Comparison of ENCODE assay signal across 23 mouse cellular contexts in genomic region chr4:120325748-120326147, GRCm38 (mm10). TPM values are rescaled to one million over a fixed set of nuclear protein-coding genes. Genes with fewer than 3 reads are reported as not detected.
DNase-seq lines count a peak whose midpoint lies in the region; ATAC-seq and TF ChIP-seq lines count a peak whose summit lies in the region.
"Had no signal": no experiment of that assay in that cellular context is flagged by ENCODE, and none has a peak within 500 bp of the region (broad histone marks: within the 10 kb centered on the region; RNA-seq: fewer than 3 reads in every experiment).

No protein-coding gene starts in this region.

- no peak overlapping the region for H3K27ac ChIP-seq in forebrain, embryonic 16.5 days (ENCODE audit: low read length)
- no peak overlapping the region for H3K27ac ChIP-seq in forebrain, embryonic 13.5 days
- no peak overlapping the region for H3K27ac ChIP-seq in midbrain, embryonic 16.5 days (ENCODE audit: low read length)
- no peak overlapping the region for H3K27ac ChIP-seq in midbrain, embryonic 15.5 days
- H3K27ac ChIP-seq: embryonic facial prominence, embryonic 13.5 days; embryonic facial prominence, embryonic 15.5 days; forebrain, embryonic 10.5 days had no signal

- peak; percentile 55; the same call in 1 of the 2 replicates for ATAC-seq in forebrain, embryonic 16.5 days
- no peak for ATAC-seq in forebrain, embryonic 13.5 days
- ATAC-seq in midbrain, embryonic 16.5 days, result 0 out of 2 replicates have a peak, but pooled peaks have one; percentile 17
- ATAC-seq in midbrain, embryonic 15.5 days (replicated peaks), result no peak

- no peaks in the 10 kb centered on the region for H3K36me3 ChIP-seq in forebrain, embryonic 16.5 days (ENCODE audit: control insufficient read depth, insufficient read depth)
- H3K36me3 ChIP-seq in forebrain, embryonic 13.5 days (ENCODE audit: poor library complexity, severe bottlenecking), result no peaks in the 10 kb centered on the region
- no peaks in the 10 kb centered on the region for H3K36me3 ChIP-seq in midbrain, embryonic 16.5 days (ENCODE audit: control insufficient read depth, insufficient read depth, low read length)
- no peaks in the 10 kb centered on the region for H3K36me3 ChIP-seq in midbrain, embryonic 15.5 days (replicated peaks)
- H3K36me3 ChIP-seq: embryonic facial prominence, embryonic 13.5 days; embryonic facial prominence, embryonic 15.5 days; forebrain, embryonic 10.5 days had no signal

- H3K27me3 ChIP-seq in forebrain, embryonic 16.5 days (replicated peaks; ENCODE audit: control insufficient read depth, insufficient read depth, low read length), result no peaks in the 10 kb centered on the region
- no peaks in the 10 kb centered on the region for H3K27me3 ChIP-seq in forebrain, embryonic 13.5 days
- H3K27me3 ChIP-seq in midbrain, embryonic 16.5 days (ENCODE audit: control insufficient read depth, insufficient read depth, low read depth, low read length), result no peaks in the 10 kb centered on the region
- H3K27me3 ChIP-seq in midbrain, embryonic 15.5 days (replicated peaks), result no peaks in the 10 kb centered on the region
- H3K27me3 ChIP-seq: embryonic facial prominence, embryonic 13.5 days had no signal

- no peak for TF ChIP-seq CTCF in brain, embryonic 14.5 days (IDR thresholded peaks at IDR 0.05; ENCODE audit: borderline replicate concordance, extremely low read depth, insufficient read depth, insufficient read length)

- no peak overlapping the region for H3K4me3 ChIP-seq in forebrain, embryonic 16.5 days (replicated peaks; ENCODE audit: low read length)
- H3K4me3 ChIP-seq in forebrain, embryonic 13.5 days, result no peak overlapping the region
- H3K4me3 ChIP-seq in midbrain, embryonic 16.5 days (ENCODE audit: low read depth, low read length), result no peak overlapping the region
- no peak overlapping the region for H3K4me3 ChIP-seq in midbrain, embryonic 15.5 days
- H3K4me3 ChIP-seq: embryonic facial prominence, embryonic 13.5 days; embryonic facial prominence, embryonic 15.5 days; erythroblast, embryonic 14.5 days; forebrain, embryonic 10.5 days had no signal

- no peaks in the 10 kb centered on the region for H3K9me3 ChIP-seq in forebrain, embryonic 16.5 days (ENCODE audit: control insufficient read depth, low read length)
- no peaks in the 10 kb centered on the region for H3K9me3 ChIP-seq in forebrain, embryonic 13.5 days (replicated peaks)
- no peaks in the 10 kb centered on the region for H3K9me3 ChIP-seq in midbrain, embryonic 16.5 days (replicated peaks; ENCODE audit: control insufficient read depth, low read length, poor library complexity, severe bottlenecking)
- H3K9me3 ChIP-seq in midbrain, embryonic 15.5 days, result no peaks in the 10 kb centered on the region
- H3K9me3 ChIP-seq: embryonic facial prominence, embryonic 13.5 days; embryonic facial prominence, embryonic 15.5 days; forebrain, embryonic 10.5 days had no signal

- intact Hi-C loops in heart, postnatal 25 days (cut with DNase I), result no loop called here

- 72% methylated on average over 4 of the region's 4 CpGs for WGBS in forebrain, embryonic 16.5 days
- WGBS in forebrain, embryonic 13.5 days, result 78% methylated on average over 4 of the region's 4 CpGs
- 71% methylated on average over 4 of the region's 4 CpGs for WGBS in midbrain, embryonic 16.5 days
- 68% methylated on average over 4 of the region's 4 CpGs for WGBS in midbrain, embryonic 15.5 days

- no peak for TF ChIP-seq POLR2A in brain, embryonic 14.5 days (IDR thresholded peaks at IDR 0.05; ENCODE audit: borderline replicate concordance, extremely low read depth, insufficient read depth, insufficient read length, poor library complexity, severe bottlenecking)

- H3K4me1 ChIP-seq in forebrain, embryonic 16.5 days (replicated peaks; ENCODE audit: control insufficient read depth, insufficient read depth, low read length), result no peaks in the 10 kb centered on the region
- H3K4me1 ChIP-seq in forebrain, embryonic 13.5 days, result peaks cover 6% of the 10 kb centered on the region; the same call in 1 of the 2 replicates
- no peaks in the 10 kb centered on the region for H3K4me1 ChIP-seq in midbrain, embryonic 16.5 days (ENCODE audit: control insufficient read depth, insufficient read depth, low read length)
- no peaks in the 10 kb centered on the region for H3K4me1 ChIP-seq in midbrain, embryonic 15.5 days
- H3K4me1 ChIP-seq: embryonic facial prominence, embryonic 13.5 days; embryonic facial prominence, embryonic 15.5 days; forebrain, embryonic 10.5 days had no signal

- no peak overlapping the region for H3K4me2 ChIP-seq in forebrain, embryonic 16.5 days (ENCODE audit: low read length)
- H3K4me2 ChIP-seq in forebrain, embryonic 13.5 days, result no peak overlapping the region
- no peak overlapping the region for H3K4me2 ChIP-seq in midbrain, embryonic 16.5 days (ENCODE audit: low read length)
- no peak overlapping the region for H3K4me2 ChIP-seq in midbrain, embryonic 15.5 days
- H3K4me2 ChIP-seq: embryonic facial prominence, embryonic 13.5 days; embryonic facial prominence, embryonic 15.5 days had no signal

- peak; percentile 82 for DNase-seq in heart, adult 11 months
- DNase-seq in heart, postnatal 25 days (ENCODE audit: low spot score), result no peak
- peak; percentile 56 for DNase-seq in brain, embryonic 14.5 days (ENCODE audit: low read depth)
- no peak for DNase-seq in adrenal gland, postnatal 25 days
- DNase-seq: adrenal gland, adult 2 months; adrenal gland, postnatal 10 days; adrenal gland, postnatal 36 days; cerebellum, adult 11 months; cerebellum, adult 18-20 months; cerebellum, adult 8-10 months; cerebellum, adult 9-11 months; cerebellum, postnatal 14 days; cerebellum, postnatal 36 days; embryo, embryonic 11 days had no signal

- no peak overlapping the region for H3K9ac ChIP-seq in forebrain, embryonic 16.5 days (replicated peaks; ENCODE audit: low read depth, low read length)
- H3K9ac ChIP-seq in forebrain, embryonic 13.5 days, result no peak overlapping the region
- no peak overlapping the region for H3K9ac ChIP-seq in midbrain, embryonic 16.5 days (ENCODE audit: low read depth, low read length)
- no peak overlapping the region for H3K9ac ChIP-seq in midbrain, embryonic 15.5 days
- H3K9ac ChIP-seq: embryonic facial prominence, embryonic 13.5 days; embryonic facial prominence, embryonic 15.5 days had no signal

RNA-seq across cellular contexts. Expression of gene Foxo6, which starts 38.6 kb away (rescaled TPM):
- 3.6 and 3.7 TPM in 2 replicates for polyA plus RNA-seq in forebrain, embryonic 16.5 days (2015; fragmentation: Nextera tagmentation; extraction: Ambion mirVana)
- 3.1 and 3.8 TPM in 2 replicates for polyA plus RNA-seq in forebrain, embryonic 13.5 days (2015; fragmentation: Nextera tagmentation; extraction: Ambion mirVana)
- total RNA-seq in heart, postnatal 25 days (2021), result 1 to 10 TPM; 2.6 to 5.6 TPM
- polyA plus RNA-seq in midbrain, embryonic 16.5 days (2015; fragmentation: Nextera tagmentation; extraction: Ambion mirVana), result 1.1 and 1.4 TPM in 2 replicates
- 1.2 and 1.3 TPM in 2 replicates for polyA plus RNA-seq in midbrain, embryonic 15.5 days (2015; fragmentation: Nextera tagmentation; extraction: Ambion mirVana)
- 22.7 and 35.4 TPM in 2 replicates for polyA plus RNA-seq in brain, embryonic 14.5 days (2012; rRNA removed)
- total RNA-seq in adrenal gland, postnatal 25 days (2021), result 0.71 and 1.9 TPM in 2 replicates
- total RNA-seq: common myeloid progenitor, adult 5-6 weeks had no signal
- polyA plus RNA-seq: erythroblast, embryonic 14.5 days had no signal

Comparison
In these comparisons a context has a peak if more than half of its experiments do, and no peak if none do; other contexts are left out.
1. ATAC-seq: peak in forebrain, embryonic 16.5 days (single experiment) and midbrain, embryonic 16.5 days (single experiment); none in forebrain, embryonic 13.5 days (single experiment) and midbrain, embryonic 15.5 days (single experiment).
2. DNase-seq: peak in heart, adult 11 months (single experiment) and brain, embryonic 14.5 days (single experiment); none in heart, postnatal 25 days (single experiment) and adrenal gland, postnatal 25 days (single experiment).